Mouse (Mus musculus): Measurements from ENCODE around the gene Ahsa1. TPM values are rescaled to one million over a fixed set of nuclear protein-coding genes. Genes with fewer than 3 reads are reported as not detected.

Ahsa1 gene
- polyA plus RNA-seq (2012), result 209 and 244 TPM in 2 replicates

DNA sequence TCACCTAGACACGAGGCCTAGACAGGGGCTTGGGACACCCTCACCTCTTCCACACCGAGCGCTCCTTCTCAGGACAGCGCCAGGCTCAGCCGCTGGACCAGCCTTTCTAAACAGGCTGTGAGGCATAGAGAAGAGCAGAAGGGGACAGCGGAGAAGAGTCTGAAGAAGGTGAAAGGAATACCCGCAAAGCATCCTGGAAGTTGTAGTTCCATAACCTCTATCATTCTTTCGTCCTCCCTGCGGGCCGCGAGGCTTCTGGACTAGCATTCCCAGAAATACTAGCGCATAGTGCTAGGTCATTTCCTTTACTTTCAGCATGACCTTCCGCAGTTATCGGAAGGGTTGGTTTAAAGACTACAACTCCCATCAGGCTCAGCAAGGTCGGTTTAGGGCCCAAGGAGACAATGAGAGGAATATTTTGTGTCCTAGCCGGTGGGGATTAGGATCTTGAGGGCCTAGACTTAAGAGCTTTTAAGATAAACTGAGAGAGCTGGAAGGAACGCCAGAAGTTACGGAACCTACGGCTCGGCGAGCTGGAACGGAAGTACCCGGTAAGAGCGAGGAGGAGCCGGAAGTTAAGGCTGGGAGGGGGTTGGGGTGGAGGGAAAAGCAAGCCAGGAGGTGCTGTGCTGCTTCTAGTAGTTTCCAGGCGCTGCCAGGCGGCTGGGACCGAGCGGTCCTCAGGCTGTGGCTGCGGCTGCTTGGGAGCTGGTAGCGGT is at the start of gene Ahsa1, which contains the start of gene Vipas39:
Gene Ahsa1 (plus strand): TSS at position 372 of the 719 bp plus-strand sequence.
Gene Vipas39 (minus strand): TSS at position 149 of the 719 bp plus-strand sequence.
- no peak for TF ChIP-seq GATA1 (IDR thresholded peaks at IDR 0.05; ENCODE audit: low read length)

DNA sequence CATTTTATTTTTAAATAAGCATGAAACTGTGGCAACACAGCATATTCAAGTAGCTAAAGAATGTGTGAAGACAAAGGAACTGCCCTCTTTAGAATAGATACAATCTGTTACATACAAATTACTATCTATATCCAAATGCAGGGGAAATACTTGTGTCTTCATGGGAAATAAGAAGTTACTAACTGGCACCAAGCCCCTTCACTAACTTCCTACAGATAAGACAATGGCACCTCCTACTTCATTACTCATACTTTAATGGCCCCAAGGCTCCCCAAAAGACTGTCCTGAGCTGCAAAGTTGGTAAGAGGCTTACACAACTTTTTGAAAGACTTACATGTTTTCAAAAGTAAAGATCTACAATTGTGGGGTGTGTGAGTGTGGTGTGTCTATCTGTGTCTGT is 48.7 kb upstream of the Ahsa1 start:
- no peak for TF ChIP-seq GATA1 (IDR thresholded peaks at IDR 0.05; ENCODE audit: low read length)

DNA sequence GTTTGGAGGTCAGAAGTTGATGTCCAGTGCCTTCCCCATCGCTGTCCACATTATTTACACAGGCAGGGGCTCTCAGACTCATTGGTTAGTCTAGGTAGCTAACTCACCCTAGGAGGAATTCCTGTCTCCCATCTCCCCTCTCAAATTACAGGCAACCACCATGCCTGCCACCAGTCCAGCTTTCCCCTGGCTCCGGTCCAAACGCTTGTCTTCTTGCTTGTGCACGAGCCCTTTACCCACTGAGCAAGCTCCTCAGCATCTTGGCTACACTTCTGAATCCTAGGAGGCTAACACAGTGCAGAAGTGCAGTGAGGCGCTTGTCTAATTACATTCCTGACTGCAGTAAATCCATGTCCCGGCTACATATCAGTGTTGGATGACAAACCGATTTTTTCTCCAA is 46.9 kb upstream of the Ahsa1 start:
- no peak for TF ChIP-seq GATA1 (IDR thresholded peaks at IDR 0.05; ENCODE audit: low read length)

DNA sequence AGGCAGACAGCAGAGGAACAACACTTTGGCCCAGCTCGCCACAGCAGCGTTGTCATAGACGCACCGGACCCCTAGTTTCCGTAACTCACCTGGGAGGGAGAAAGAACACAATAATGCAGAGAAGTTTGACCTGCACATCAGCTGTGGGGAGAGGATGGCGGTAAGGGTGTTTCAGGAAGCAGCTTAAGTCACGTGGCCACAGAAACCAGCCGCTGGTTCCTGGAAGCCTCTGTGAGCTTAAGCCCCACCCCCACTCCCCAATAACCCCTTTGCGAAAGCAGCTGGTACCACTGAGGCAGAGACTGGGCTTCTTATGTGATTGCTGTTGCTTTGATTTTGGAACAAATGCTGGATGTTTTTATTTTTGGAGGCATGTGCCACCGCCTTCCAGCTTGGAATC is 41.3 kb upstream of the Ahsa1 start:
- TF ChIP-seq GATA1 (IDR thresholded peaks at IDR 0.05; ENCODE audit: low read length), result no peak

DNA sequence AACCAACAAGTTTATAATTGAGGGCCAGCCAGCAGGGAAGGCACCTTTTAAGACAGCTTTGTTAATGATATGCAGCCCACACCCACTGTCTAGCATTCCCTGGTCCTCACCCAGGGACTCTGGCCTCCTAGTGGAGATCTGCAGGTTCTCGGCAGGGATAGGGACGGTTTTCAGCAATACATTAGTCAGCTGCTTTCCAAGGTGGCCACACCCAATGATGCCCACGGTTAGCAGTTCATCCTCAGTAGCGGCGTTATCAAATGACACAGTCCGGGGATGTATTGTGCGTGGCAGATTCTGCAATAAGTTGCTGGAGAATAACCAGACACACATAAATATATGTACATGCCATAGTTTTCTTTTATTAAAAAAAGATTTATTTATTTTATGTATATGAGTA is 39.5 kb upstream of the Ahsa1 start:
- no peak for TF ChIP-seq GATA1 (IDR thresholded peaks at IDR 0.05; ENCODE audit: low read length)

DNA sequence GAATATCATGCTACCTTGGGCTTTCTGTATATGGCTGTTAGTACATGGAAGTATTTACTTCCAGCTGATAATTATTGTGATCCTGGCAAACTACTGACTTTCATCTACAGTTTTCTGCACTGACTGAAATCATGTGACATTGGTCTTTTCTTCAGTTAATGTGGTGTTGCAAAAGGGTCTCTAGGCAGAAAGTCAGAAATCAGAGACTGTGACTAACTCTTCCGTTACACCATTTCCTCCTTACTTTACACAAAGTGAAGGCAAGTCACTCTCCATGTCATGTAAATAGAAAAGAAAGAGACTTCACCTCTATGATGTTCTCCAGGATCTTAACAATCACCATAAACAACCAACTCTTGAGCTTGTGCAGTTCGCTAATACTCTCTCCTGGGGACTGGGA is 36.6 kb upstream of the Ahsa1 start:
- no peak for TF ChIP-seq GATA1 (IDR thresholded peaks at IDR 0.05; ENCODE audit: low read length)

DNA sequence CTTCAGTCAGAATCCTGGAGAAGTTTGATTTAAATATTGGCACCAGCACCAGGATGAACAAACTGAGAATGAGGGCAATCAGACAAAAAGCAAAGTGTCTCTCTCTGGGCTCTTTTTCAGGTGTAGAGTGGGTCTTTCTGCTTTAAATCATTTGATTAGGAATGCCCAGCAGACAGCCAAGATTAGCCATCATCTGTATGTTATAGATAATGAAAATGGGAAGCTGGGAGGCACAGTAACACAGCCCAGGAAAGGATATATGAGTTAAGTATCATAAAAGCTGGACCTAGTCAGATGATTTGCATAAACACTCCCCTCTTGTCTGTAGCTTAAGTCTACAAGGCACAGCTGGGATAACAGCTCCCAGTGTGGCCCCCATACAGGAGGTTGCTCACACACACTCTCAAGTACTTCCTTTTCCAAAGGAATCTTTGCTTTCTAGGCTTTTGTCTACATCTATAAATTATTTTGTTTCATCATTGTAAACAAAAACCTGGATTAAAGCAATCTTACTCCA is 35.8 kb upstream of the Ahsa1 start:
- TF ChIP-seq GATA1 (IDR thresholded peaks at IDR 0.05; ENCODE audit: low read length), result no peak

DNA sequence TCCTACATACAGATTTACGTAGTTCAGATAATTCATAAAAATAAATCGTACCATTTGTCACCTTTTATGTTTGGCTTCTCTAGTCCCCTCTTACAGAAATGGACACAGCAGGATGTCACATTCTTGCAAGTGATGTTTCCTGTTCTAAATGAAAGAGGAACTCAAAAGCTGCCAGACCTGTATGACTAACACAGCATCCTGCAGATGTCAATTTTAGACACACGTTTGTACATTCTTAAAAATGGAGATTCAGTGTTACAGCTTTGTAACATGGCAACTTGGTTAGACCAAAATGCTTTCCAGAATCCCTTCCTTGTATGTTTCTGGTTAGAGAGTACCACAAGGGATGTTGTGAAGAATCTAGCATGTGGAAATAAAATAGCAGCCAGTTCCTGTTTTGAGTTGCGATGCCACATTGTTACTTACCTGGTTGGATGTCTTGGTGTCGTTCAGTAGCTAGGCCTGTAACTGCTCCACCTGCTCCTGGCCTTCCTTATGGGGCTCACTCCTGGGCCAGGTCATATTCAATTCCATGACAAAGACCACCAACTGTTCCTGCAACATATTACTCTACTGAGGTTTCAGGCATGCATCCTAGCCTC is 29.3 kb upstream of the Ahsa1 start:
- TF ChIP-seq GATA1 (IDR thresholded peaks at IDR 0.05; ENCODE audit: low read length), result no peak

DNA sequence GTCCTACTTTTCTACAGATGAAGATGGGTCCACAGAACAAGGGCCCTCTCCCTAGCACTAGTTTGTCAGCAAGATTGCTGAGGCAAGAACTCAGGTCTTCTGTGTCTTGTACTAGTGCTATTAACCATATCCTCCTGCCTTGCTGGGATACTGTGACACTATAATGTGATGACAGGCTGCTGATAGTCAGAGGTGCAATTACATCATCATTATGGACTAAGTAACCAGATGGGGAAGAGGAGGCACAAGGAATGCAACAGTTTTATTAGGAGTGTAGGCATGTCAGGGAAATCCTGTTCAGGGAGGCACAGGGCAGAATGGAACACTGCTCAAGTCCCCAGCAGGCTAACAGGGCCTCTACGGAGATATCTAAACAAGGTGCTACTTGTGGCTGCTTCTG is 27.6 kb upstream of the Ahsa1 start, which contains the start of gene Noxred1:
Gene Noxred1 (minus strand): TSS at position 101 of the 400 bp plus-strand sequence.
- no peak for TF ChIP-seq GATA1 (IDR thresholded peaks at IDR 0.05; ENCODE audit: low read length)

DNA sequence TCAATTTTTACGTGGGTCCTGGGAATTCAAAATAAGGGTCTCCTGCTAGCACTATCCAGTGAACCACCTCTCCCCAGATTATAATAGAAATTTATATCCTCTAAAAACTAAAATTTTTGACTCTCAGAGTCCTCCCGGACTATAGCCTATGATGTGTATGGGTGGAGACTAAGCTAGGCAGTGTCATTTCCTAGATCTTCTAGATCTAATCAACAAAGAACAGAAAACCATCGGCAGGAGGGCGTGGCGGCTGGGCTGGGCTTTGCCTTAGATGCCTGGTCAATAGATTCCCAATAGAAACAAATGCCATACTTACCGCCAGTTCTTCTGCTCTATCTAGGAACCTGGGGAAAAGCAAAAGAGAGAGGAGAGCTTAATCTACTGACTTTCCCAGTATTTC is 16.1 kb upstream of the Ahsa1 start:
- no peak for TF ChIP-seq GATA1 (IDR thresholded peaks at IDR 0.05; ENCODE audit: low read length)

DNA sequence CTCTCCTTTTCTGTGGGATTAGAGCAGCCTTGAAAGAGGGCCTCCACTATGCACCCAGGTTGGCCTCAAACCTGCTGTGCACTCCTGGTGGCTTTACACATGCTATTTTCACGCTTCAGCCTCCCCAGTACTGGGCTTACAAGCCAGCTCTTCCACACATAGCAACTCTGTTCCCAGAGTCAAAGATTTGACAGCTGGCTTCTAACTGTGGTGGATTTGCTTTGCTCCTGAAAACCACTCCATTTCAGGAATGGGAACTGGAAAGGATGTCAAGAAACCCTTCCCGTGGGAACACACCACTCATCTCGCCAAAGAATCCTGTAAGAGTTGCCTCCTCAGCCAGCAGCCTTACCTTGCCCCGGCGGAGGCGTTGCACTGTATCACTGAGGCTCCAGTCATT is 12.4 kb upstream of the Ahsa1 start:
- no peak for TF ChIP-seq GATA1 (IDR thresholded peaks at IDR 0.05; ENCODE audit: low read length)

DNA sequence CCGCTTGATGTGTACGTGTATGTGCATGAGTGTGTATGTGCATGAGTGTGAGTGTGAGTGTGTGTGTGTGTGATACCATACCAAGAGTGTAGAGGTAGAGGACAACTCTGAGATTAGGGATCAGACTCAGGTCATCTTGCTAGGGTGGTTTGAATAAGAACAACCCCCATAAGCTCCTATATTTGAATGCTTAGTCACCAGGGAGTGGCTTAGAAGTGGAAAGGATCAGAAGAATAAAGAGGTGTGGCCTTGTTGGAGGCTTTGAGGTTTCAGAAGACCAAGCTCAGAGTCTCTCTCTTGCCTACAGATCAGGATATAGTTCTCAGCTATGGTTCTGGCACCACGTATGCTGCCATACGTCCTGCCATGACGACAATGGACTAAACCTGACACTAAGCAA is 9.7 kb upstream of the Ahsa1 start:
- no peak for TF ChIP-seq GATA1 (IDR thresholded peaks at IDR 0.05; ENCODE audit: low read length)

DNA sequence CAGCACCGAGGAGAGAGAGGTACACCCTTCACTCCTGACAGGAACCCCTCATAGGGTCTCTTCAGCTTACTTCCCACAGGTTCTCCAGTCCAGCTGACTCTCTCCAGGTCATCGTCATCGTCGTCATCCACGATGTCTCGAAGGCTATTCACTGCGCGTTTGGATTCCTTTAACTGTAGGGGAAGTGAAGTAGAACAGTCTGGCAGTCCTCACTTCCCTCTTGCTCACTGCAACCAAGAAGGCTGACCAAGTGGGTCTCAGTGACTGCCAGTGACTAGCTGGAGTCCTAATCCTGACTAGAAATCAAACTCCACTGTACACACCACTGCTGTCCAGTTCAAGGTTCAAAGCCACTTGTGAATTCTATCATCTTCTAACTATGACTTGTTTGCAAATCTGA is 5.7 kb upstream of the Ahsa1 start:
- no peak for TF ChIP-seq GATA1 (IDR thresholded peaks at IDR 0.05; ENCODE audit: low read length)

DNA sequence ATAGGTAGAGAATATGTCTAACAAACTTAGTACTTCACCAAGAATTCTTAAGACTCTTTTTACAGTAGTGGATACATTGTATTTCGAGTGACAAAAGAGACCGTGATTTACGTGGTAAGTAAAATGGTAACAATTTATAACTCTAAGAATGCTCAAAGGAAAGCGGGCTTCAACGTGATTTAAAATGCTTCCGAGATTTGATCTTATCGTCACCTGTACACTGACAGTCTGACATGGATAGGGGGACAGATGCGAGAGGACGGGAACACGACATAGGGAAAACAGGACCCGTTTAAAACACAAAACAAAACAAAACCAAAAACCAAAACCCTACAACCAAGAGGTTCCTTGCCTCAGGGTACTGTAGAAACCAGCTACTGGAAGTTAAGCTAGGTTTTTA is 835 bp upstream of the Ahsa1 start:
- TF ChIP-seq GATA1 (IDR thresholded peaks at IDR 0.05; ENCODE audit: low read length), result no peak

DNA sequence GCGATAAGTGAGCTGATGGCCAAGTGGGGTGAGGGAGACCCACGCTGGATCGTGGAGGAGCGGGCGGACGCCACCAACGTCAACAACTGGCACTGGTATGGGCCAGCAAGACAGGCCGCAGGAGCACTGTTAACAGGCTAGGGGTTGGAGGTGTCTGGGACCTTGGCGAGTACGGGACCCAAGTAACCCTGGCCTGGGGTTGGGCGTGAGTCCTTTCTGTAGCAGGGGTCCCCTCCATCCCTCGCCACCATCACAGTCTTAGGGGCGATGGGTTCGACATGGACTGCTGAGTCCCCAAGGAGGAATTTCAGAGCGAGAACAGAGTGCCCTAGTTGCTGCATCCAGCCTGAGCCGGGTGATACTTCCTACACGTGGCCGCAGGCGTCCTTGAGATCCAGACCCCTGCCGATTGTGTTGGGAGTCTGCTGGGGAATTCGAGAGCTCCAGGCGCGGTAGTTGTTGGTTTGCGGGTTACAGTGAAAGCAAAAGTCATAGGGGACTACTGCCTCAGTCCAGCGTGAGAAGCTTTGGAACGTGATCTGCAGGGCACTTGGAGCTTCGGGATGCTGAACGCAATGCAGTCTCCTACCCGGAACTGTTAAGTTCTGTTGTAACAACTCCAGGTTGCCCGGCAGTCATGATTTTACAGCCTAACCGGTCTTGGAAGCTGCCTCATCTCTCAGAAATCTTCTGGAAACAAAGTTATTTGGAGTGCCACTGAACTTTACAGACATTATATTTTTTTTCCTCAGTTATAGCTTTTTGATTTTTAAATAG is 736 bp downstream of the Ahsa1 start:
- TF ChIP-seq GATA1 (IDR thresholded peaks at IDR 0.05; ENCODE audit: low read length), result no peak

DNA sequence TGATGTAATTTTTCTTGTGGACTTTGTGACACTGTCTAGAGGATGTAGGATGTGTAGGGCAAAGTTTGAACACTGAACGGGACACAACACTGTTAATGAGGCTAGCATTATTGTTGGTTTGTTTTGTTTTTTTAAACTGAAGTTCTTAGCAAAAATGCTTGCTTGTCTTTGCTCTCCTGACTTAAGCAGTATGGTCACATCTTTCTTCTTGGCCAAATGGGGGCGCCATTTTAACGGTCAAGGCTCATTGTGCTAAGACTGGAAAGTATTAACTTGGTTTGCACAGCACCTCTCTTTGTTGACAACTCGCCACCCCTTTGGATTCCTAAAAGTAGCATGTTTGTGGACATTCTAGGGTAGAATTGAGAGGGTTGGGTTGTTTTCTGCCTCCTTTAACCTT is 1.4 kb downstream of the Ahsa1 start:
- no peak for TF ChIP-seq GATA1 (IDR thresholded peaks at IDR 0.05; ENCODE audit: low read length)
